Mouse (Mus musculus) gastrocnemius, adult 2 months (tissue): ENCODE data around the gene Mmp24. TPM values are rescaled to one million over a fixed set of nuclear protein-coding genes. Genes with fewer than 3 reads are reported as not detected.

ENCODE experiments used
- DNase-seq: peaks from one replicate; pipeline ENCODE4 v3.0.0; 2022
- H3K27ac ChIP-seq: fragments of 200-600 bp; 2 replicates; pipeline ENCODE4 v1.8.1; 2022; ENCODE audit warnings: mild to moderate bottlenecking
- H3K4me3 ChIP-seq: fragments of 200-600 bp; 2 replicates; pipeline ENCODE4 v1.8.1; 2022; ENCODE audit warnings: mild to moderate bottlenecking, moderate library complexity
- CTCF ChIP-seq: fragments of 200-600 bp; IDR thresholded peaks from 2 replicates; pipeline ENCODE4 v1.8.1; 2022; ENCODE audit warnings: antibody characterized with exemption, mild to moderate bottlenecking, moderate library complexity
- intact Hi-C: fragments of 180-260 bp; cut with DNase I; formaldehyde crosslinking; loops from one replicate; pipeline ENCODE4 v1.15.1; 2025
- total RNA-seq, 2 experiments: library from RNA; stranded (reverse); gene quantifications; 2 replicates each; pipeline ENCODE4 v1.2.3; 2021

Mmp24 gene
- total RNA-seq, 2 experiments from 2014 or later, result not detected

- H3K4me3 ChIP-seq, result no peak overlapping the region
- DNase-seq, result no peak
- intact Hi-C loops, result no loop called here
- no peak for TF ChIP-seq CTCF
- no peak overlapping the region for H3K27ac ChIP-seq
Measured at GRCm38 (mm10) chr2:155807408-155807807, 32.3 kb downstream of the Mmp24 start.

GRCm38 (mm10) chr2:155809620-155810019, 34.5 kb downstream of the Mmp24 start:
- Histone ChIP-seq H3K4me3 (no peak overlapping the region), H3K27ac (no peak overlapping the region)
- peak; percentile 7 for DNase-seq
- intact Hi-C loops, result loop anchor here (5.0 kb wide), 2 partner anchors 42 to 147 kb away; no protein-coding TSS in a partner anchor
- TF ChIP-seq CTCF, result no peak

DNA sequence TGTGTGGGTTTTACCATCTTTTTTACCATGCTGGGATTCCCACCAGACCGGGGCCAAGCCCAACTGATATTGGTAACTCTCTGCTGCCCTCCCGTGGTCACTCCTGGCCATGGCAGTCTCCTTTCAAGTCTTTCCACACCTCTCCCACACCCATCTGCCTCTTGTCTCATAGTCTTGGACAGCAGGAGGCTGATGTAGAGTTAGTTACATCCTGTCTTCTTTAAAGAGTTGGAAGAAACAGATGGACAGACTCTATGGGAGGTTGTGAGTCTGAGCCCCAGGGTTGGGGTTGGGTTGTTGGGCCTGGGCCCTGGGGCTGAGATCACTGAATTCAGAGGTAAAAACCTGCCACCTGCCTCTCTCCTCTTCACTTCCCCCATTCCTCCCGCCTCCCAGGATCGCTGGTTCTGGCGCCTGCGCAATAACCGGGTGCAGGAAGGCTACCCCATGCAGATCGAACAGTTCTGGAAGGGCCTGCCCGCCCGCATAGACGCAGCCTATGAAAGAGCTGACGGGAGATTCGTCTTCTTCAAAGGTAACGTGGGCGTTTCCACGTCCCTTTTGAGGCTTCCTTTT, 36.8 kb downstream of the Mmp24 start:
- TF ChIP-seq CTCF, result peak; percentile 96
- intact Hi-C loops, result loop anchor here (2.0 to 5.0 kb wide), 3 partner anchors 45 to 150 kb away; partner anchors contain the start of gene Trpc4ap
- H3K27ac ChIP-seq, result no peak overlapping the region
- DNase-seq, result peak; percentile 81
- no peak overlapping the region for H3K4me3 ChIP-seq

- no peak for TF ChIP-seq CTCF
- H3K4me3 ChIP-seq, result no peak overlapping the region
- intact Hi-C loops, result loop anchor here (2.0 to 5.0 kb wide), 3 partner anchors 45 to 150 kb away; partner anchors contain the start of gene Trpc4ap
- DNase-seq, result peak; percentile 10
- no peak overlapping the region for H3K27ac ChIP-seq
Measured at GRCm38 (mm10) chr2:155812637-155813036, 37.5 kb downstream of the Mmp24 start.

GRCm38 (mm10) chr2:155814829-155815228, 39.7 kb downstream of the Mmp24 start:
- intact Hi-C loops, result loop anchor here (5.0 kb wide), 2 partner anchors 48 to 153 kb away; no protein-coding TSS in a partner anchor
- no peak overlapping the region for H3K27ac ChIP-seq
- TF ChIP-seq CTCF, result no peak
- no peak for DNase-seq
- no peak overlapping the region for H3K4me3 ChIP-seq

GRCm38 (mm10) chr2:155816179-155816578, 41.0 kb downstream of the Mmp24 start:
- no peak overlapping the region for H3K27ac ChIP-seq
- intact Hi-C loops, result no loop called here
- H3K4me3 ChIP-seq, result no peak overlapping the region
- no peak for TF ChIP-seq CTCF
- DNase-seq, result peak; percentile 49

- peak; percentile 78 for DNase-seq
- Histone ChIP-seq H3K4me3 (peak overlapping the region; percentile 80), H3K27ac (peak overlapping the region; percentile 97)
- no peak for TF ChIP-seq CTCF
- intact Hi-C loops, result no loop called here
Measured at GRCm38 (mm10) chr2:155817301-155818245, 42.4 kb downstream of the Mmp24 start.

DNA sequence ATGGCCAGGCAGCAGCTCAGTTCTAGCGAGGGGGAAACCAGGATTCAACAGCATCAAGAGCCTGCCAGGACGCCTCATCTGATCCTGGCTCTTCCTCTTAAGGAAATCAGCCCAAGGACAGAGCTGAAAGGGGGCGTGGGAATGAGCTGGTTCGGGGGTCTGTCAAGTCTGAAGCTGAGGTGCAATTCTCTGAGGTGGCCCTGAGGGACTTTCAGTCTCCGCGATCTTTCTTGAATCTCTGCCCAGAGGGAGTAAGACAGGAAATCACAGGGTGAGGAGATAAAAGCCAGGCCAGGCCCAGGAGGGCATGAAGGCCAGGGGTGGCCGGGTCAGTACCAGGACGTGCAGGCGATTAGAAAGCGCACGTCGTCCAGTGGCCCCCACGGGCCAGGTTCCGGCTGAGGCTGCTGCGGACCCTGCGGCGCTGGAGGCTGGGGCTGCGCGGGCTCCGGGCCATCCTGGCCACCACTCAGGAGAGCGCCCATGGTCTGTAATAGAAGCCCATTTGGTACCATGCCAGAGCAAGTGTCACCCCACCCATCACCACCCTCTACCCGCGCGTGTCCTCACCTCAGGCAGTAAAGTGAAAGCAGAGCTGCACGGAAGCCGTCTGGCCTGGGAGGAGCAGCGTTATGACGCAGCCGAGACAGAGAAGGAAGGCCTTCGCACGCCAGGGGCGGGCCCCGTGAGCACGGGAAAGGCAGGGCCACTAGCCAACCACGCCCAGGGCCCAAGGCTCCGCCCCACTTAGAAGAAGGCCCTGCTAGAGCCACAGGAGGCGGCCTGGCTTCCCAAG, 43.7 kb downstream of the Mmp24 start:
- Histone ChIP-seq H3K4me3 (peak overlapping the region; percentile 80), H3K27ac (peak overlapping the region; percentile 97)
- intact Hi-C loops, result no loop called here
- peak; percentile 98 for DNase-seq
- TF ChIP-seq CTCF, result no peak

- peak within 1 kb of the TSS; percentile 97 for H3K27ac ChIP-seq
- TF ChIP-seq CTCF, result no peak
- DNase-seq, result no peak
- peak within 1 kb of the TSS; percentile 80 for H3K4me3 ChIP-seq
- intact Hi-C loops, result no loop called here
Measured at GRCm38 (mm10) chr2:155819392-155819448, 44.1 kb downstream of the Mmp24 start, which contains the start of gene BC029722. BC029722 (minus strand) TSS chr2:155819426.

- Histone ChIP-seq H3K4me3 (peak overlapping the region; percentile 80), H3K27ac (peak overlapping the region; percentile 97)
- no peak for DNase-seq
- intact Hi-C loops, result no loop called here
- TF ChIP-seq CTCF, result no peak
Measured at GRCm38 (mm10) chr2:155819449-155820251, 44.5 kb downstream of the Mmp24 start.

DNA sequence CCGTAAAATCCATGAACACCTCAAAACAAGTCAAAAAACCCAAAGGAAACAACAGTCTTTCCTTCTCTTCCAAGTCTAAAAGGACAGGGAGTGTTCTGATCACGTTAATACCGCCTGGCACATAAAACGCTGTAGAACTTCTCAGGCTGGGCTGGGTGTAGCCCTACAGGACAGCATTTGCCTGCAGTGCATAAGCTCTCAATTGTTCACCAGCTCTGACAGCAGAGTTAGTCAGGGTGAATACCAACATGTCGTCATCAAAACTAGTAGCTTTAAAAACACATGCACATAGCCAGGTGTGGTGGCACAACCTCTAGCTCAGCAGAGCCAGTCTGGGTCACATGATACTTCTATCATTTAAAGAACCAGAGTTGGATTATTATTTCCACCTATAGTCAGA, 45.6 kb downstream of the Mmp24 start:
- DNase-seq, result no peak
- Histone ChIP-seq H3K27ac (no peak overlapping the region), H3K4me3 (no peak overlapping the region)
- no peak for TF ChIP-seq CTCF
- intact Hi-C loops, result no loop called here

- no peak for DNase-seq
- no peak for TF ChIP-seq CTCF
- Histone ChIP-seq H3K4me3 (no peak overlapping the region), H3K27ac (no peak overlapping the region)
- intact Hi-C loops, result no loop called here
Measured at GRCm38 (mm10) chr2:155823722-155824121, 48.6 kb downstream of the Mmp24 start.
